Mouse (Mus musculus): ENCODE results near the gene Olfr419. TPM values are rescaled to one million over a fixed set of nuclear protein-coding genes. Genes with fewer than 3 reads are reported as not detected.

The Olfr419 gene
- total and polyA plus RNA-seq, 3 experiments, result not detected

GRCm38 (mm10) chr1:174204699-174205098 lies 47.2 kb downstream of the Olfr419 start:
- 58% methylated on average over 7 of the region's 7 CpGs for WGBS
- TF ChIP-seq EP300 (IDR thresholded peaks at IDR 0.05; ENCODE audit: insufficient read depth, low read depth, low read length), result no peak
- TF ChIP-seq POLR2A (IDR thresholded peaks at IDR 0.05; ENCODE audit: insufficient read depth, low read depth, low read length), result no peak
- no peak for TF ChIP-seq CTCF (IDR thresholded peaks at IDR 0.05)
- Histone ChIP-seq H3K36me3 (ENCODE audit: control insufficient read depth, insufficient read depth, low read length) (no peaks in the 10 kb centered on the region), H3K9ac (ENCODE audit: low read depth, low read length) (no peak overlapping the region), H3K4me1 (ENCODE audit: control insufficient read depth, insufficient read depth, low read length) (no peaks in the 10 kb centered on the region), H3K4me3 (no peak overlapping the region), H3K27ac (no peak overlapping the region), H3K27me3 (ENCODE audit: control insufficient read depth, insufficient read depth, low read length) (no peaks in the 10 kb centered on the region), H3K79me2 (replicated peaks; ENCODE audit: control insufficient read depth, insufficient read depth, low read length) (no peaks in the 10 kb centered on the region)
- intact Hi-C loops (cut with DNase I), result no loop called here
- no peak for DNase-seq

Other genes starting within 250 kb of the Olfr419 start
- gene Ifi205, start 220.3 kb downstream of the Olfr419 start, total RNA-seq (2021), result 10 to 100 TPM; 15.8 to 18.2 TPM
- 1.8 and 2.5 TPM in 2 replicates for gene Ifi205, start 220.3 kb downstream of the Olfr419 start, polyA plus RNA-seq (2012; rRNA removed)
- not detected for gene Olfr433, start 211.4 kb downstream of the Olfr419 start, total RNA-seq (2021)
- 0.12 TPM in 1 of 2 replicates, not detected in the other for gene Olfr433, start 211.4 kb downstream of the Olfr419 start, polyA plus RNA-seq (2012; rRNA removed)
- gene Olfr432, start 202.9 kb downstream of the Olfr419 start, total RNA-seq (2021), result not detected
- gene Olfr432, start 202.9 kb downstream of the Olfr419 start, polyA plus RNA-seq (2012; rRNA removed), result not detected in 2 replicates
- gene Olfr430, start 185.5 kb downstream of the Olfr419 start, total RNA-seq (2021), result not detected
- gene Olfr430, start 185.5 kb downstream of the Olfr419 start, polyA plus RNA-seq (2012; rRNA removed), result not detected in 2 replicates
- not detected for gene Olfr429, start 167.7 kb downstream of the Olfr419 start, total RNA-seq (2021)
- not detected in 2 replicates for gene Olfr429, start 167.7 kb downstream of the Olfr419 start, polyA plus RNA-seq (2012; rRNA removed)
- not detected for gene Olfr427, start 155.2 kb downstream of the Olfr419 start, total RNA-seq (2021)
- gene Olfr427, start 155.2 kb downstream of the Olfr419 start, polyA plus RNA-seq (2012; rRNA removed), result not detected in 2 replicates
- gene Olfr231, start 130.9 kb downstream of the Olfr419 start, total RNA-seq (2021), result not detected
- gene Olfr231, start 130.9 kb downstream of the Olfr419 start, polyA plus RNA-seq (2012; rRNA removed), result not detected in 2 replicates
- not detected for gene Olfr424, start 120.5 kb downstream of the Olfr419 start, total RNA-seq (2021)
- not detected in 2 replicates for gene Olfr424, start 120.5 kb downstream of the Olfr419 start, polyA plus RNA-seq (2012; rRNA removed)
- gene Olfr420, start 96.4 kb downstream of the Olfr419 start, total RNA-seq (2021), result not detected
- gene Olfr420, start 96.4 kb downstream of the Olfr419 start, polyA plus RNA-seq (2012; rRNA removed), result not detected in 2 replicates
- 10 to 100 TPM in 1 of 2 experiments, 1 to 10 TPM in 1; 7.6 to 12.1 TPM for gene Spta1, start 79.3 kb downstream of the Olfr419 start, total RNA-seq (2021)
- gene Spta1, start 79.3 kb downstream of the Olfr419 start, polyA plus RNA-seq (2012; rRNA removed), result 2.2 and 2.3 TPM in 2 replicates
- gene Mptx1, start 78.5 kb upstream of the Olfr419 start, total RNA-seq (2021), result not detected
- gene Mptx1, start 78.5 kb upstream of the Olfr419 start, polyA plus RNA-seq (2012; rRNA removed), result not detected in 2 replicates
- not detected for gene Olfr417, start 113.1 kb upstream of the Olfr419 start, total RNA-seq (2021)
- not detected in 2 replicates for gene Olfr417, start 113.1 kb upstream of the Olfr419 start, polyA plus RNA-seq (2012; rRNA removed)
- not detected for gene Olfr248, start 139.0 kb upstream of the Olfr419 start, total RNA-seq (2021)
- gene Olfr248, start 139.0 kb upstream of the Olfr419 start, polyA plus RNA-seq (2012; rRNA removed), result not detected in 2 replicates
- gene Olfr414, start 172.0 kb upstream of the Olfr419 start, total RNA-seq (2021), result not detected
- not detected in 2 replicates for gene Olfr414, start 172.0 kb upstream of the Olfr419 start, polyA plus RNA-seq (2012; rRNA removed)
- gene Olfr220, start 190.0 kb upstream of the Olfr419 start, total RNA-seq (2021), result not detected
- gene Olfr220, start 190.0 kb upstream of the Olfr419 start, polyA plus RNA-seq (2012; rRNA removed), result not detected in 2 replicates
- gene Fmn2, start 249.8 kb upstream of the Olfr419 start, total RNA-seq (2021), result under 1 TPM; 0.21 to 0.41 TPM
- gene Fmn2, start 249.8 kb upstream of the Olfr419 start, polyA plus RNA-seq (2012; rRNA removed), result 0.03 and 0.06 TPM in 2 replicates